Mouse (Mus musculus): ENCODE measurements around the gene Aldh3b1. TPM values are rescaled to one million over a fixed set of nuclear protein-coding genes. Genes with fewer than 3 reads are reported as not detected.

Gene Aldh3b1
- total and polyA plus RNA-seq, 2 experiments from 2014 or later: 2.8 to 3.7 TPM

- Histone ChIP-seq H3K9ac (replicated peaks; ENCODE audit: low read length, poor library complexity, severe bottlenecking) (no peak overlapping the region), H3K36me3 (ENCODE audit: insufficient read depth, low read length) (no peaks in the 10 kb centered on the region), H3K9me3 (ENCODE audit: low read length) (no peaks in the 10 kb centered on the region), H3K27ac (ENCODE audit: low read depth, low read length) (no peak overlapping the region), H3K4me1 (ENCODE audit: insufficient read depth, low read length) (0 out of 2 replicates have a peak, but pooled peaks cover 3% of the 10 kb centered on the region), H3K27me3 (ENCODE audit: insufficient read depth, low read length) (no peaks in the 10 kb centered on the region), H3K4me2 (ENCODE audit: low read depth, low read length, poor library complexity, severe bottlenecking) (no peak overlapping the region), H3K4me3 (ENCODE audit: low read depth, low read length) (no peak overlapping the region)
- no peak for TF ChIP-seq CTCF (IDR thresholded peaks at IDR 0.05)
- WGBS: 67% methylated on average over 6 of the region's 6 CpGs
- ATAC-seq (ENCODE audit: low FRiP score): no peak
- no peak for DNase-seq (ENCODE audit: low spot score)
These were observed 2.9 kb downstream of the Aldh3b1 start for GRCm38 (mm10) chr19:3926685-3927084.

GRCm38 (mm10) chr19:3926279-3926678 lies 3.3 kb downstream of the Aldh3b1 start:
- Histone ChIP-seq H3K4me1 (ENCODE audit: insufficient read depth, low read length) (0 out of 2 replicates have a peak, but pooled peaks cover 3% of the 10 kb centered on the region), H3K9me3 (ENCODE audit: low read length) (no peaks in the 10 kb centered on the region), H3K4me2 (ENCODE audit: low read depth, low read length, poor library complexity, severe bottlenecking) (no peak overlapping the region), H3K27me3 (ENCODE audit: insufficient read depth, low read length) (no peaks in the 10 kb centered on the region), H3K9ac (replicated peaks; ENCODE audit: low read length, poor library complexity, severe bottlenecking) (no peak overlapping the region), H3K4me3 (ENCODE audit: low read depth, low read length) (no peak overlapping the region), H3K36me3 (ENCODE audit: insufficient read depth, low read length) (no peaks in the 10 kb centered on the region), H3K27ac (ENCODE audit: low read depth, low read length) (no peak overlapping the region)
- TF ChIP-seq CTCF (IDR thresholded peaks at IDR 0.05): peak; percentile 14; the same call in 1 of the 2 replicates
- DNase-seq (ENCODE audit: low spot score): no peak
- ATAC-seq (ENCODE audit: low FRiP score): no peak
- 68% methylated on average over 3 of the region's 3 CpGs for WGBS

GRCm38 (mm10) chr19:3925859-3926258 lies 3.7 kb downstream of the Aldh3b1 start:
- DNase-seq (ENCODE audit: low spot score): no peak
- H3K27me3 ChIP-seq (ENCODE audit: insufficient read depth, low read length): no peaks in the 10 kb centered on the region
- no peak overlapping the region for H3K27ac ChIP-seq (ENCODE audit: low read depth, low read length)
- no peak for TF ChIP-seq CTCF (IDR thresholded peaks at IDR 0.05)
- H3K9me3 ChIP-seq (ENCODE audit: low read length): no peaks in the 10 kb centered on the region
- H3K9ac ChIP-seq (replicated peaks; ENCODE audit: low read length, poor library complexity, severe bottlenecking): no peak overlapping the region
- 0 out of 2 replicates have a peak, but pooled peaks cover 3% of the 10 kb centered on the region for H3K4me1 ChIP-seq (ENCODE audit: insufficient read depth, low read length)
- no peak overlapping the region for H3K4me3 ChIP-seq (ENCODE audit: low read depth, low read length)
- no peak overlapping the region for H3K4me2 ChIP-seq (ENCODE audit: low read depth, low read length, poor library complexity, severe bottlenecking)
- WGBS: 76% methylated on average over 6 of the region's 6 CpGs
- no peak for ATAC-seq (ENCODE audit: low FRiP score)
- H3K36me3 ChIP-seq (ENCODE audit: insufficient read depth, low read length): no peaks in the 10 kb centered on the region

GRCm38 (mm10) chr19:3924868-3925267 lies 4.7 kb downstream of the Aldh3b1 start:
- Histone ChIP-seq H3K27me3 (ENCODE audit: insufficient read depth, low read length) (no peaks in the 10 kb centered on the region), H3K4me1 (ENCODE audit: insufficient read depth, low read length) (no peaks in the 10 kb centered on the region), H3K9ac (replicated peaks; ENCODE audit: low read length, poor library complexity, severe bottlenecking) (no peak overlapping the region), H3K4me2 (ENCODE audit: low read depth, low read length, poor library complexity, severe bottlenecking) (no peak overlapping the region), H3K9me3 (ENCODE audit: low read length) (no peaks in the 10 kb centered on the region), H3K27ac (ENCODE audit: low read depth, low read length) (no peak overlapping the region), H3K4me3 (ENCODE audit: low read depth, low read length) (no peak overlapping the region), H3K36me3 (ENCODE audit: insufficient read depth, low read length) (no peaks in the 10 kb centered on the region)
- no peak for TF ChIP-seq CTCF (IDR thresholded peaks at IDR 0.05)
- 93% methylated on average over 7 of the region's 7 CpGs for WGBS
- ATAC-seq (ENCODE audit: low FRiP score) (no peak), DNase-seq (ENCODE audit: low spot score) (no peak)

- 78% methylated on average over 8 of the region's 8 CpGs for WGBS
- no peak for TF ChIP-seq CTCF (IDR thresholded peaks at IDR 0.05)
These were observed 5.4 kb downstream of the Aldh3b1 start for GRCm38 (mm10) chr19:3924190-3924589.

GRCm38 (mm10) chr19:3923586-3923985 lies 6.0 kb downstream of the Aldh3b1 start:
- WGBS: 58% methylated on average over 13 of the region's 13 CpGs
- TF ChIP-seq CTCF (IDR thresholded peaks at IDR 0.05): no peak
- ATAC-seq (ENCODE audit: low FRiP score): 0 out of 2 replicates have a peak, but pooled peaks have one; percentile 13

More at GRCm38 (mm10) chr19:3924190-3924589, 5.4 kb downstream of the Aldh3b1 start:
- DNase-seq (ENCODE audit: low spot score) (no peak), ATAC-seq (ENCODE audit: low FRiP score) (no peak)
- Histone ChIP-seq H3K9me3 (ENCODE audit: low read length) (no peaks in the 10 kb centered on the region), H3K4me1 (ENCODE audit: insufficient read depth, low read length) (no peaks in the 10 kb centered on the region), H3K27ac (ENCODE audit: low read depth, low read length) (no peak overlapping the region), H3K4me2 (ENCODE audit: low read depth, low read length, poor library complexity, severe bottlenecking) (no peak overlapping the region), H3K36me3 (ENCODE audit: insufficient read depth, low read length) (no peaks in the 10 kb centered on the region), H3K9ac (replicated peaks; ENCODE audit: low read length, poor library complexity, severe bottlenecking) (no peak overlapping the region), H3K4me3 (ENCODE audit: low read depth, low read length) (no peak overlapping the region), H3K27me3 (ENCODE audit: insufficient read depth, low read length) (no peaks in the 10 kb centered on the region)

More at GRCm38 (mm10) chr19:3923586-3923985, 6.0 kb downstream of the Aldh3b1 start:
- Histone ChIP-seq H3K27me3 (ENCODE audit: insufficient read depth, low read length) (no peaks in the 10 kb centered on the region), H3K4me1 (ENCODE audit: insufficient read depth, low read length) (no peaks in the 10 kb centered on the region), H3K9ac (replicated peaks; ENCODE audit: low read length, poor library complexity, severe bottlenecking) (no peak overlapping the region), H3K4me3 (ENCODE audit: low read depth, low read length) (no peak overlapping the region), H3K9me3 (ENCODE audit: low read length) (no peaks in the 10 kb centered on the region), H3K4me2 (ENCODE audit: low read depth, low read length, poor library complexity, severe bottlenecking) (no peak overlapping the region), H3K27ac (ENCODE audit: low read depth, low read length) (no peak overlapping the region), H3K36me3 (ENCODE audit: insufficient read depth, low read length) (no peaks in the 10 kb centered on the region)
- DNase-seq (ENCODE audit: low spot score): no peak
